Mouse (Mus musculus) kidney, adult 8-10 months (tissue): ENCODE results near the gene Col25a1.

Source experiments
- DNase-seq, 2 experiments: peaks; one replicate each; pipeline ENCODE4 v3.0.0; 2022

Gene Col25a1

DNA sequence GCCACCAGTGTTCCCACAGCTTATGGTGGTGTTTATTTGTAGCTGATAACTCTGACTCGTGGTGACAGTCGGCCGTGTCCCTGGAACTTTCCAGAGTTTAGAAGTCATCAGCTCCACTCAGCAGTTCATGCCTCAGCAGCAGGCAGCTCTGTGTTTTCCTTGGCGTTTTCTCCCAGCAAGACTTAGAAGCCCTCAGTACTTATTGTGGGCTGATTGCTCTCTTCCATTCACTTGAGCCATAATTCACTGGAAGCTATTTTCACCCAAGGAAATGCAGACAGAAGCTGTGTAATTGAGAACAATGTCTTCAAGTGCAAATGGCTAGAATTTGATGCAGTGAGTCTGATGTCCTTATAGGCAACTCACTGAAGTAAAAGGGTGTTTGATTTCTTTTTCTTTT, 254.6 kb downstream of the Col25a1 start:
- no peak for DNase-seq

DNA sequence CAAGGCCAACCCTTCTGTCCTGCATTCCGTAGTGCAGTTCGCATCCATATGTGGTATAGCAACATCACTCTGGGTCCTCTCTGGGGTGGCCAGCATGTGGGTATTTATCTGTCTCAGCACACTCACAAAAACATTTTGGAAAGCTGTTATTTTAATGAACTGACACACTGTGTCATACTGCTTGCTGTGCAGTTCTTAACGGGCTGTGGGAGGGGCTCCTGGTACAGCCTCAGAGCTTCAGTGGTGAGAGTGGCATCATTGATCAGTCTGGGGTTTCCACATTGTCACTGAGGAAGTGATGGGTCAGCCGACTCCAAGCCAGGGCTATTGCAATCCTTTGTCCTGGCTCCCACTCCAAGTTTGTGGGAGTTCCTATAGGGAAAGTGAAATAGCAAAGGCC, 255.9 kb downstream of the Col25a1 start:
- no peak for DNase-seq

DNA sequence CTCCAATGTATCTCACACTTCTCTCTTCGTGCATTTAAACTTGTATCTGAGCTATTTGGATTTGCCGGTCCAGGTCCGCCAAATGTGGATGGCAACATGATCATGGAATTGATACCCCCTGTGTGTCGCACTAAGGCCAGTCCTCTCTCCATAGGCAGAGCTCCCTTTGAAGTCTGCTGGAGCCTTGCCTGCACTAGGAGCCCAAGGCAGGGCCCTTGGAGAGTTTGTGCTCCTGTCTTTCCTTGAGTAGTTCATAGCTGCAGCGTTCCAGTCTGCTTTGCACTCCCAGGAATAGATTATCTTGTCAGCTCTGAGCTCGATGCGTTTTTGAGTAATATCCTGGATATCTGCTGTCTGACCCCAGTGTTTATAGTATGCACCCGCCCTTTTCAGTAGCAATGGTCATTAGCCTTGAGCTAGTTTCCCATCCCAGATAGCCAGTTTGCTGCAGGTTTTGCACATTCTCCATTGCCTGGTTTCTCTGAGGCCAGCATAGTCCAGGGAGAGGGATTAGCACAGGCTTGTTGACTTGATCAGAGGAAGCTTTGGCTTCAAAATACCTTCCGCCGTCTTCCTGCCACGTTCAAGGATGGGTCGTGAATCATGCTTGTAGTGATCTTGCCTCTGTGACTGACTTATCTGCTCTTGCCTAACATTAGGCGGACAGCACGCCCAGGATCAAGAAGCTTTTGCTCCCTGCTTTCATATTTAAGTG, 258.1 kb downstream of the Col25a1 start:
- no peak for DNase-seq

DNA sequence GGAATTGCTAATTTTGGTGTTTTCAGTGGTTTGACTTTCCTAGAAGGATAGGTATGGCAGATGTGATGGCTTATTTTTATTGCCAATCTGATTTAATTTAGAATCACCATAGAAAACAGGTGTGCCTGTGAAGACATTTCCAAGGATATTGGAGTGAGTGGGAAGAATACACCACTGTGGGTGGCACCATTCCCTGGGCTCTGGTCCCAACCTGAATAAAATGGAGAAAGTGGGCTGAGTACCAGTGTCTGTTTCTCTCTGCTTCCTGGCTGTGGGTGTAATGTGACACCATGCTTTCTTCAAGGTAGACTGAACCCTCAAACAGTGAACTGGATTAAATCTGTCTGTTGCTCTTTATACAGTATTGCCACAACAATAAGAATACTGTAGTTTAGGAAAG, 265.3 kb downstream of the Col25a1 start:
- DNase-seq: no peak

DNA sequence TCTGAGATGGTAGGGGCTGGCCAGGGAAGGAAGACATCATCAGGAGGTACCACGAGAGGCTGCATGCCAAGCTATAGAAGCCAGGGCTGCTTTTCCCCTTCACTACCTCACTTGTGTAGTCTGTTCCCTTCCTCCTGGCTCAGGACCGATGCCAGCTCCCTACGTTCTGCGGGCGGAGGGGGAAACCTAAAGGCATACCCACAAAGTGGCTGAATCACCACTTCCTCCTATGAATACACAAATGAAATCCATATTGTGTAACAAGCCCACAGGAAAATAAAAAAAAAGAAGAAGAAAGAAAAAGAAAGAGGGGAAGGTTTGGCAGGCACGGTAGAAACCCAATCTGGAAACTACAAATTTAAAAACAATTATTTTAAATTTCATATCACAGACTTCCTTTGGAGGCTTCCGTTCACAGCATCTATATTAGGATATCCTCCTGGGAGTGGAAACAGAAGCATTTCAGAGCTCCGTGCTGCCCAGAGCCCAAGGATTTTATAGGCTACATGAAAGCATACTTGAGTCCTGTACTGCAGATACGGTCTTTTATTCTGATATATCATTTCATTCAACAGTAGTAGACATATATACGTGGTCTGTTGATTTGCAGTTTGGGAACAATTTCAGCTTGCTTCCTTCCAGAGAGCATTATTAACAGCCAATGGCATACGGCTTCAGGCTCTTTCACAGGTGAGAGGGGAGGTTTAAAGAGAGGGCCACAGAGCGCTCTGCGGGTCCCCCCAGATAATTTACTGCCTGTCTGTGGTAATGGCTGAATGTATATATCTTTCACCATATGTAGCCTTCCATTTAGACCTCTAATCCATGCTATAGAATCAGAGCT, 269.6 kb downstream of the Col25a1 start:
- DNase-seq: no peak

DNA sequence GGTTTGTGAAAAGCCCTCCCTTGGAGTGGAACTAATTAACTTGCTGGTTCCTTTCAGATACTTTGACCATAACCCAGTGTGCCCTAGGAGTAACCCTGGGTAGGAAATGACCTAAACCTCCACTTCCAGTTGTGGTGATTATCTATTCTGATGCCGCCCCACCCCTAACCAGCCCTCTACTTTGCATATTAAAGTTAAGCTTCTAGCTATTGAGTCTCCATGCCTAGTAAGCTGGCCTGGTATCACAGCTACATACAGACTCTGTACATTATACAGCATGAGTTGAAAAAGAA, 270.2 kb downstream of the Col25a1 start:
- DNase-seq: no peak

DNA sequence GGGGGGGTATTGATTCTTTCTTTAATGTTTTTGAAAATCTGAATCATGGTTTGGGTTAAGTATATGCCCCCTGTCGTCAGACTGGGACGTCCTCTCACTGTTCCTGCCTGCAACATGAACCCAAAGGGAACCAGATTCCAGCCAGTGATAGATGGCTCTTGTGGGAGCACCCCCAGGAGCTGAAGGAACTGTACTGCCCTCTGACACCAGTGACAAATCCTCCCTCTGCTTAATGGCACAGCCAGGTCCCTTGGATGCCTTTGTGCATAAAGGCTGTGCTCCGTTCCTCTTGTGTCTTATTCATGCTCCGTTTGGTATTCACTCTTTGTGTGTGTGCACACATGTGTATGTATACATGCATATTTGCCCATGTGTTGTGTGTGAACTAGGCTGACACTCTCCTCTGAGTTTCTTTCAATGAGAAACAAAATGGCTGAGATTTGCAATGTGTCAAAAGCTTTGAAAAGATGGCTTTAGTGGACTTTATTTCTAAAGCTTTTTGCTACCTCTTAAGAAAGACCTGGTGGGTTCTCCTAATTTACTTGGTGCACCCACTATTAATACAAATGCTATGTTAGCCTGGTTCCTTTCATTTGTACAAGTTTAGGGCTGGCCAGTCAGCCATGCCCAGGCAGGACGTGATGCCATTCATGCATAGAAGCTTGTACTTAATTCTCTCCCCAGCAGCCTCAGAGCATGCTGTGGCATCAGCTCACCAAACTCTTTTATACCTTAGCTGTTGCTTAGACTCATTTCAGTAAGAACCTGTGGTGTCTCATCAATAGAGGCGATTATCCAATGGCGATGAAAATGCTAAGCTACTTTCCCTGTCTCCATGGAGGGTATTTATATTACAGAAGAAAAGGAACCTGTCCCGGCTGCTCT, 273.5 kb downstream of the Col25a1 start:
- no peak for DNase-seq

DNA sequence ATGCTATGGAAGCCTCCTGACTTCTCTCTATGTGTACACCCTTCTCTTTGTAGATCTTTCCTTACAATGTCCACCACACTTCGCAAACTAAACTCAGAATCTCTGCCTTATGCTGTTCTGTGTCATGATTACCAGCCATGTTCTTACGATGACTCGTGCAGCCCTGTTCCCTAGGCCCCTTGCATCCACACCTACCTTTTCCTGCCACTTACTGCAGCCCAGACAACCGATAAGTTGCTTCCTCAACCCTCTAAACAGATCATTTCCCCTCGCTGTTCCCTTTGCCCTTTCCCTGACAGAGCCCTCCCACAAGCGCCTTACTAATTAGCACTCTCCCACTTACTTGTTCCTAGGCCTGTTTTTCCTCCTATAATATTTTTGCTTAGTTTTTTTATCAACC, 275.9 kb downstream of the Col25a1 start:
- DNase-seq: no peak

DNA sequence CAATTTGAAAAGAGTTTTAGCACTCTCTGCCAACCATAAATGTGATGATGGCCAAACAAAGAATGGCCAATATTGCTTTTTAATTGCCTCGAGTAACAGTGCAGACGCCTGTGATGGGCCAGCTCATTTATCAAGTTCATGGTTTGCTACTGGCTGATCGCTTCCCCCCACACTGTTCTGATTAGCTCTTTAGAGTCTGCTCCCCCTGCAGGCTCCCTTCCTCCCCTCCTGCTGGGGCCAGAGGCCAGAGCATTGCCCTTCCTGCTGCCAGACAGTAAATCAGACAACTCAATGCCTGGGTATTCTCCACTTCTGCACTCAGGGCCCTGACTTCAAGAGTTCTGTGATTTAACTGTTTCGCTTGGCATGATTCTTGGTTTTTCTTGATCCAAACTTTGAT, 281.9 kb downstream of the Col25a1 start:
- DNase-seq: peak in 1 of 2 experiments; percentile 3

DNA sequence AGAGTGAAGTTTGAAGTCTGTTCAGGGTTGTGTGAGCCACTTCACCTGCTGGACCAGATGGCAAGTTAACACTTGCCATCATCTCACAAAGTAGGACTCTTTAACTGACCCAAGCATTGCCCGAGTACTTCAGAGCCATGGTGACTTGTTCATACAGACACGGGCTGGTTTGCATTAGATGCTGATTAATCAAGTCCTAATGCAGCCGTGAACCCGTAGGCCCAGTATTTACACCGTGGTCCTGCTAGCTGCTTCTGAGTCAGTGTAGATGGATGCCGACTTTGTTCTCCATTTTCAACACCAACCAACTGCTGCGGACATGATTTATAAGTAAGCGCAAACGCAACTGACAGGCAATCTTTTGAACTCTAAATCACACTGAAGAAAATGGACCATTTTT, 287.6 kb downstream of the Col25a1 start:
- DNase-seq: no peak

DNA sequence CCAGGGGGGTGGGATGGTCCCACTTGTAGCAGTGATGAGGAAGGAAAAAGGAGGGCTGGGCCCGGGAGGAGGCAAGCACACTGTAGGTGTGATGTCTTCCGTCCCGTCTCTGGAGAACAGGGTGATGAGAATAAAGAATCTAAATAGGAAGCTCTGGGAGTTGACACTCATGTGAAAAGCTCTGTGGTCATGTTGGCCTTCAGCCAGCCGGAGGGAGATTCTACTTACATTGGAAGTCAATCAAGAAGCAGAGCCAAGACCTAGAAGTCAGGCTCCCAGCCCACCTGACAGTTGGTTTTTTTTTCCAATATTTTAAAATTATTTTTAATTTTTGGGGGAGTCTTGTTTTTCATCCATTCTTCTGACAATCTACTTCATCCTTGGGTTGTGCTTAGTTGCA, 297.5 kb downstream of the Col25a1 start:
- DNase-seq: no peak

DNA sequence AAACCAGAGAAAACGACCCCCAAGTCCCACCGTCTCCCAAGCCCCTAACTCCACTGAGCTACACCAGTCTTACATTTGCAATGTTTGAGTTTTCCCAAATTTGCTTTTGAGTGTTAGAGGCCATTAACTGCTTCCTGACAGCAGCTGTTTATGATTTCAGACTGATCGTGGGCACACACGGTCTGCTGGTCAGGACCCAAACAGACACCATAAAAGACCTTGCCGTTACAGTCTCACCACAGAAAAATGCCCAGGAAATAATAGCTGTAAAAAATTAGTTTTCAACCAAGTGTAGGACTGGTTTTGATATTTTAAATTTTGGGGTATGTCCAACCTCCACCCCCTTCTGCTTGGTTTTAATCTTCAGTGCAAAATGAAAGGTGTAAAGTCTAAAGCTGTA, 298.8 kb downstream of the Col25a1 start:
- no peak for DNase-seq

DNA sequence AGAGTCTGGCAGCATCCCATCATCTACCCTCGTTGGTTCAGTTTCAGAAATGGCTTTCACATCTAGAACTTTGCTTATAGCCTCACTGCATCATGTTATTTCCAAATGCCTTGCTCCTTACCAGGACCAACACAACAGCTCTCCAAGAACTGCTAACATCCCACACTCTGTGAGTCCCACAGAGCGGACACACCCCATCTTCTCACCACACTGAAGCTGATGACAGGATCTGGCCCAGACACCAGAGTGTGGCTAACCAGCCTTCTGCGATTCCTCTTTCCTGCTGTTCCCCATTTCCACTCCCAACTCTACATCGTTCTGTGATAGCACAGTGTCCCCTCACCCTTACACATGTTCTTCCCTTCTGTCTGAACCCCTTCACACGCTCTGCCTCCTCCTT, 301.5 kb downstream of the Col25a1 start:
- DNase-seq: no peak

DNA sequence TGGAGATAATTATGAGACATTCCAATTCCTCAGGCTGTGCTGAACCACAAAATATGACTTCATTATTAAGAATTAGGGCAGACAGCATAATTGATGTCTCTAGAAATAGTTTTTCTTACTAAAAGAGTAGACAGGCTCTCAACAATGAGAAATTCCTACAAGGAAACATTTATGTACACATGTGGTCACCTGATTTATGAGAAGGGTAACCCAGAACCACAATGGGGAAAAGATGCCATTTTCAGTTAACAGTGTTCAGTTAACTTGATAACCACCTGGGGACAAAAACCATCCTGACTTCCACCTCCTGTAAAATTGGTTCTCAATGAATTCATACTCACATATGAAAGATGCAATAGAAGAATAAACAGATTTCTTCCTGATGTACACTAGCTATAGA, 305.7 kb downstream of the Col25a1 start:
- DNase-seq: no peak

DNA sequence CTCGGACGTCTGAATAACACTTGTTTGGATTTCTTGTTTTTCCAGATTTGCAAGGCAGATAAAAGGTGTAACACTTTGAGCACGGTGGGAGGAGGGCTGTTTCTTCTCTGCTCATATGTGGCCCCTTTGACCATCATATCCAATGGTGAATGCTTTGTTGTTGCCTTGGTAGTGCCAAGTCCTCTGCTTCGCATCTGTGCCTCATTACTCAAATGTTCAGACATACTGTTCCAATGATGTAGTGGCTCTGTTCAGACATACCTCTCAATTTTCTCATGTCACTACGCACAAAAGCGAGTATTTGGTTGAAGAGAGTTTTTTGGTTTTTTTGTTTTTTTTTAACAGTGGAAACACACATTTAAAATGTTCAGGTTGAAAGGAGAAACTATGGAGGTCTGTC, 308.5 kb downstream of the Col25a1 start:
- DNase-seq: no peak

DNA sequence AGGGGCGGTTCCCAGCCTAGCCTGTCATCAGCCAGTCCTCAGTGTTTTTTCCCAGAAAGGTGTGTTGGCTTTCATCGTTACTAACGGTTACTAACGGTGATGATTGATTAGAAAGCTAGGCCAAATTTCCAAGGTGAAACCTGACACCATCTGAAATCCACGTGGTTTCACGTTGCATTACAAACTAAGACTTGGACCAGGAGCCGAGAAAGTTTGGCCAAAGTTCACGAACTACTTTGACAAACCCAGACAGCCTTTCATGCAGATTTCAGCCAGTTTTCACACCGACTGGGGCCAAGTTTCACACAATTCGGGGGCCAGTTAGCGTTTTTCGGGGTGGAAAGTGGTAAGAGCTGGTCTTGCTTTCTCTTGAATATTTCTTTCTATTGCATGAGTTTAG, 309.4 kb downstream of the Col25a1 start:
- no peak for DNase-seq

DNA sequence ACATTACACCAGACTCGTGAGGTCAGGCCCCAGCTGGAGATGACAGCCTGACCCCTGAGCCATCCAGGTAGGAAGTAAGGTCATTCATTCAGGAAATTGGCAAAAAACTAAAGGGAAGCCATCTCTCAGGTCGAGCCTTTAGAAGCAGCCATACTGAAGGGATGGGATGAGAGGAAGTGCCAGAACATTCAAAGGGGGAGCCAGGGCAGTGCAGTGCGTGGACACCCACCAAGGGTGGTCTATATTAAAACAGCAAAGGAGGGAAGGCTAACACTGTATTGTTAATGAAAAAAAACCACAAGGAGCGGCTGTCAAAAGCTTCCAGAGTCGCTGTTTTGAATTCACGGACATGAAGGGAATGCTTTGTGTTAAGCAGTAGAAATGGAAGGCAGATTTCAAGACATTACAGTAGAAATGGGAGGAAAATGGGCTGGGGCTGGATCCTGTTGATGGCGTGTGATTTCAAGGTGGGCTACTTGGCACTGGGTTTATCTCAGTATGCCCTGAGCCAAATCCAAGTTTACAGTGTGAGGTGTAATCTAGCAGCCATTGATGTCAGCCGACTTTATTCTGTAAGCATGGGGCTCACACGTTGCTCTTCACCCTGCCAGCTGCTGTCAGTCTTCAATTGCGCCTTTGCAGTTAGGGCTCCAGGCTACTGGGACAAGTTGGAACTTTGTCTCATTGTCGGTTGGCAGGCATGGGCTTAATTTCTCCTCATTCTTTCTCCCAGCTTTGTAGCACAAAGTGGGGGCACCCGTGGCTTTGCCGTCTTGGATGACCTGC, 312.7 kb downstream of the Col25a1 start:
- DNase-seq: no peak

DNA sequence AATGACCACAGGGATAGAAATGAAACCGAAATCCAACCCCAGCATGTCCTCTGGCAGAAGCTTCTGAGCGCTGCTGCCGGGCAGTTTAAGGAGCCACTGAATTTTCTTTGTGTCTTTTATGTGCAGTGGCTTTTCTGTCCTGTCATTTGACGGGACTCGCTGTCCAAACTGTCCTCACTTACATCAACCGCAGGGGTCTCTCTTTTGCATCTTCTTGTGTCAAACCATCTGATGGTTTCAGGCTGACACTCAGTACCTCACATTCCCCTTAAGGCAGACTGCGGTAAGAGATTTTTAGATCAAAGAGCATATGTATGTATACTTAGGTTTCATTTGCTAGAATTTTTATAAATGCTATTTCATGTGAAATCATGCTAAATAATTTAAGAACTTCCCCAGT, 318.6 kb downstream of the Col25a1 start:
- no peak for DNase-seq

DNA sequence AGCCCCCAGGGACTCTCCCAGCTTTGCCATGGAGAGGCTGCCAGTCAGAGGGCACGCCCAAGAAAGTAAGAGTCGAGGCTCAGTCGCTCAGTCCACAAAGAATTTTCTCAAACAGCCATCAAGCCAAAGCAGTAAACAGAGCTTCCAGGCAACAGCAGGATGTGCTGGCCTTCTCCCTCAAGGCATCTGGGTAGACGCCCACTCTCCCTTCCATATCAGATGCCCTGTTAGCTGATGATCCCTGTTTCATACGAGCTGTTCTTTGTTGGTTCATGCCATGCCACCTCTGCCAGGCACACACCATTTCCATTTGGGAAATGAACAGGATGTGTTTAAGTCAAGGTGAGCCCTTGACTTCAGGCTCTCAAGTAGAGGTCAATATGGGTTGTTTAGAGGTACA, 334.1 kb downstream of the Col25a1 start:
- no peak for DNase-seq

DNA sequence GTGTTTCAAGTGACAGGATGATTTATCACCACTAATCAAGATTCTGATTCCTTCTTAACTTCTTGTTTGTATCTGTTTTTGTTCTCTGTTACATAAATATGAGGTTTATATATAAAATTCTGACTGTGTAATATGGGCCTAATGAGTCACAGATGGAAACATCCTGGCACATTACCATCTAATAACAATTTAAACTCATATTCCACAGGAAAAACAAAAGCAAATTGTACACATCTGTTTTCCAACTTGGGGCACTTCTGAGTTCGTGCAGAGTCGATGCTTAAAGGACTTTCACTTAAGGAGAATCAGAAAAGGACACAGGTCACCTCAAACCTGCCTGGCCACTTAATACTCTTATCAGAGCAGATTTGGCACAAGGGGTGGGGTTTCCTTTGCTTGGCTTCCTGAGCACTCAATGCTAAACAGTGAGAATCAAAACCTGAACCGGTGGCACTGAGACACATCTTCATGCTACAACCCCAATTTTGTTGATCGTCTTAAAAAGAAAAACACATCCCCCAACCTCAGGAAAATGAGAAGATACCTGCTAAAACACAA, 342.0 kb downstream of the Col25a1 start:
- no peak for DNase-seq

DNA sequence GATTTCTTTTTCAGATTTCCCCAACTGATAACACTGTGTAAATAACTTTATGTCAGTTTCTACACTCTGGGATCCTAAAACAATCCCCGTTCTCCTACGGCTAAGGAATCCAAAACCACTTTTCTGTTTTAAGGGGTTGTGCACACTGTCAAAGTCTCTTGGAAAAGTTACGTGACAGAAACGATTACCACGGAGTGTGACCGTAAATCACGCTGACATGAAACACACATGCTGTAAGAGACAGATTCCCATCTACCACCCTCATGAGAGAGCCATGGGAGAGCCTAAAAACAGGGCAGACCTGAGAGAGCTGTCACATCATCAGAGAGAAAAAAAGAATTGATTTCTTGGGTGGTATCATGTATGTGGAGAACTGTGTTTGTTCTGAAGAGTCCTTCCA, 342.7 kb downstream of the Col25a1 start:
- no peak for DNase-seq

DNA sequence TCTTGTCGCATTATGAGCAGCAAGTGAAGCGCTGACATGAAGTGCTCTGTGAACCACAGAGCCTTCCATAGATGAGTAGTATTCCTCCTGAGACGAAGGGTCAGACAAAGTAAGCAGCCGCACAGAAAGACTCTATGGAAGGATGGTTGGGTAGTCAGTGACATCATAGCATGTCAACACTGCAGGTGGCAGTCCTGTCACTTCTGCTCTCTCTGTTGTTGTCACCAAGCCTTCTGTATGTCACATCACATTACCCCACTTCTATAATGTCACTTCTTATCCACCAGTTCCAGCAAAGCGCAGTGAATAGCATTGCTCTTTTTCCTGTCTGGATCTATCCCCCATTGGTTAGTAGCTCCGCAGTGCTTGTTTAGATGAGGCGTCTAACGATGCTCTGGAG, 351.2 kb downstream of the Col25a1 start:
- no peak for DNase-seq

DNA sequence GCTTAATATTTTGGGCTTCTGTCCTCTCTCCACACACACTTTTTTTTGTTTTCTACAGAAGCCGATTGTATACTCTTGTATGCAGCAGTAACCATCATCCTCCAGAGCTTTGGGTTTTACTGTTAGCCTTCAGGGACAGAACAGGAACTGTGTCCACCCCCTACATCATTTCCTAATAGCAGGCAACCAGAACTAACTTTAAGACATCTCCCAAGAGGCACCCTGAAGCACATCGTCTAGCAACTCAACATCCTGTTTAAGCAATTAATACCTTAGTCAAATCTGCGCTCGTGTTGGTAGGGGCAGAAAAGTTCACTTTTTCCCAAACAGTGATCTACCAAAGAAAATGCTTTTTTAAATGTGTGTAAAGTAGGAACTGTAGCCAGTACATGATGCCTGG, 357.5 kb downstream of the Col25a1 start:
- no peak for DNase-seq
